Mouse (Mus musculus) kidney, postnatal 0 days (tissue): Measurements from ENCODE around the gene Nucks1. TPM values are rescaled to one million over a fixed set of nuclear protein-coding genes. Genes with fewer than 3 reads are reported as not detected.
A peak's percentile ranks its signal among the peaks of the same experiment; 100 is the strongest.

ENCODE experiments used
- ATAC-seq: fragments of 200-750 bp; cut with Nextera tagmentation; replicated peaks from 2 replicates; pipeline ENCODE4 v1.8.0; 2017; ENCODE audit warnings: low read depth, moderate number of reproducible peaks, moderate TSS enrichment, moderate library complexity; ENCODE audit not compliant: low FRiP score
- DNase-seq: peaks from one replicate; pipeline ENCODE4 v3.0.0-alpha.2; 2016; ENCODE audit warnings: low spot score
- H3K27ac ChIP-seq: fragments of 300-500 bp; sonication (generic); 2 replicates; pipeline ENCODE4 v1.5.1; 2014; ENCODE audit warnings: mild to moderate bottlenecking
- H3K27me3 ChIP-seq: fragments of 300-500 bp; sonication (generic); 2 replicates; pipeline ENCODE4 v1.6.1; 2014; ENCODE audit warnings: low read length, mixed read lengths; ENCODE audit not compliant: insufficient read depth
- H3K36me3 ChIP-seq: fragments of 300-500 bp; sonication (generic); 2 replicates; pipeline ENCODE4 v1.6.1; 2014; ENCODE audit warnings: low read length, mixed read lengths; ENCODE audit not compliant: insufficient read depth
- H3K4me1 ChIP-seq: fragments of 300-500 bp; sonication (generic); replicated peaks from 2 replicates; pipeline ENCODE4 v1.6.1; 2014; ENCODE audit warnings: antibody characterized with exemption, low read length, mixed read lengths; ENCODE audit not compliant: insufficient read depth
- H3K4me2 ChIP-seq: fragments of 300-500 bp; sonication (generic); 2 replicates; pipeline ENCODE4 v1.6.1; 2014; ENCODE audit warnings: mild to moderate bottlenecking, low read length, moderate library complexity, mixed read lengths
- H3K4me3 ChIP-seq: fragments of 300-500 bp; sonication (generic); replicated peaks from 2 replicates; pipeline ENCODE4 v1.5.1; 2014; ENCODE audit warnings: low read depth, low read length
- H3K9ac ChIP-seq: fragments of 300-500 bp; sonication (generic); 2 replicates; pipeline ENCODE4 v1.6.1; 2014; ENCODE audit warnings: low read depth, low read length
- H3K9me3 ChIP-seq: fragments of 300-500 bp; sonication (generic); replicated peaks from 2 replicates; pipeline ENCODE4 v1.6.1; 2016; ENCODE audit warnings: low read length, inconsistent platforms, mixed read lengths
- CTCF ChIP-seq: IDR thresholded peaks from 2 replicates; pipeline ENCODE4 v1.5.1; 2016; ENCODE audit warnings: antibody characterized with exemption, low read depth, mild to moderate bottlenecking, moderate library complexity
- WGBS: fragments of 180-500 bp; shearing (Covaris S2); extraction: QIAGEN DNeasy Blood & Tissue Kit; methylation state at CpG from one replicate; pipeline ENCODE4 v1.1.7; 2014; 5-methylcytosine and 5-hydroxymethylcytosine counted together
- polyA plus RNA-seq: library from polyadenylated mRNA; unstranded; fragments of >200 nt; fragmentation: Nextera tagmentation; extraction: Ambion mirVana; gene quantifications from 2 replicates; pipeline ENCODE4 v1.2.1, GENCODE M21; 2015

Nucks1 gene
- polyA plus RNA-seq, 1 experiment from 2014 or later = 55.2 TPM

- DNase-seq = peak; percentile 77
- Histone ChIP-seq H3K36me3 (no peaks in the 10 kb centered on the region), H3K27ac (peak overlapping the region; percentile 98), H3K4me1 (peaks cover 12% of the 10 kb centered on the region; the same call in 1 of the 2 replicates), H3K27me3 (no peaks in the 10 kb centered on the region; the same call in 1 of the 2 replicates), H3K9ac (peak overlapping the region; percentile 93), H3K9me3 (no peaks in the 10 kb centered on the region), H3K4me2 (peak overlapping the region; percentile 63), H3K4me3 (peak overlapping the region; percentile 86)
- under 1% methylated on average over 84 of the region's 88 CpGs for WGBS
- TF ChIP-seq CTCF = no peak
- ATAC-seq = peak; percentile 81
Measured at GRCm38 (mm10) chr1:131910674-131911558, 582 bp downstream of the Nucks1 start.

DNA sequence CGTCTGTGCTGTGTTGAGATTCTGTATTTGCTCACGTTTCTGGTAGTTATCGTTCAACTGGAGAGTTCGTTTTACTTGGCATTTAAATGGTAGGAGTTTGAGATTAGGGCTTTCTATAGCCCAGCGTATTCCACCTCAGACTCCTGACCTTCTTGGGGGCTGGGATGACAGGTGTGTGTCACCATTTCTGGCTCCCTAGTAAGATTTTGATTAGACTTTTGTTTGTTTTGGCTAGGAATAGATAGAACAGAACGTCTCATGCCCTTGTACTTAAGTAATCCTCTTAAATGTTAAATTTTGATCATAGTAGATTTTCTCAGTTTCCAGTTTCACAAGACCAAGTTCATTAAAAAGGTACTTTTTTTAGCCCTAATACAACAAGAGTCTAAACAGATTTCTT lies 7.3 kb downstream of the Nucks1 start:
- Histone ChIP-seq H3K27me3 (no peaks in the 10 kb centered on the region), H3K4me1 (peaks cover 11% of the 10 kb centered on the region; the same call in 1 of the 2 replicates), H3K9me3 (no peaks in the 10 kb centered on the region), H3K4me3 (no peak overlapping the region), H3K4me2 (no peak overlapping the region), H3K9ac (no peak overlapping the region), H3K27ac (no peak overlapping the region), H3K36me3 (peaks cover 23% of the 10 kb centered on the region)
- no peak for TF ChIP-seq CTCF
- DNase-seq (no peak), ATAC-seq (no peak)
- WGBS = 52% methylated on average over 6 of the region's 6 CpGs

DNA sequence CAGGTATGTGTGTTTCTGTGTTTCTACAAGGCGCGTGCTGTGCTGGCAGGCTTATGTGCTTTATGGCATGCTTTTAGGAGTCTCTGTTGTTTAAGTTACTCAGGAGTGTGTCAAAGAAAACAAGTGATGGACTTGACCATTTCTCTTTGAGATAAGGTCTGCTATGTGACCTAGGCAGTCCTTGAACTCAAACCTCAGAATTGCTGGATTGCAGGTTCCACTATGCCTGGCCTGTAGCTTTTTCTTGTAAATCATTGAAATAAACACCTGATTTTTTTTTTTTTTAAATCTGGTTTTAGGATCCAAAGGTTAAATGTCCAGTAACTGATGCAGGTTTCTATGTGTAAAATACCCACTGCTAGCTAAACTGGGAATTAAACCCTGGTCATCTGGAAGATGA lies 8.7 kb downstream of the Nucks1 start:
- Histone ChIP-seq H3K27me3 (no peaks in the 10 kb centered on the region), H3K4me3 (no peak overlapping the region), H3K9me3 (no peaks in the 10 kb centered on the region), H3K9ac (no peak overlapping the region), H3K4me2 (no peak overlapping the region), H3K4me1 (peaks cover 7% of the 10 kb centered on the region; the same call in 1 of the 2 replicates), H3K27ac (no peak overlapping the region), H3K36me3 (peaks cover 34% of the 10 kb centered on the region)
- ATAC-seq = no peak
- DNase-seq = no peak
- TF ChIP-seq CTCF = no peak
- 96% methylated on average over 2 of the region's 2 CpGs for WGBS

DNA sequence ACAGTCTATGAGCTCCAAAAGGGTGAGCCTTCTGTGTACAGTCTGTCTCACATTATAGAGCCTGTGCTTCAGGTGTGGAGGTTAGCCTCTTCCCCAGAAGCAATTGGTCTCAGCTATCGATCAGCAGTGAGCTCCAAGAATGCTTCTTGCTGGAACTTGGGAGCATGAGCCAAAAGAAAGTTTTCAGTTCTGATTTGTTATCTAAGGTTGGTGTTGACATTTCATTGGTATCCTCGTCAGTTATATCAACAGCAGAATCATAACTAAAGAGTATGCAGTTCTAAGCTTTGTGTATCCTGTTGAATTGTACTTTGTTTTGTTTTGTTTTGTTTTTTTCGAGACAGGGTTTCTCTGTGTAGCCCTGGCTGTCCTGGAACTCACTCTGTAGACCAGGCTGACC lies 11.8 kb downstream of the Nucks1 start:
- ATAC-seq = no peak
- Histone ChIP-seq H3K4me3 (no peak overlapping the region), H3K27me3 (no peaks in the 10 kb centered on the region), H3K36me3 (peaks cover 52% of the 10 kb centered on the region), H3K9ac (no peak overlapping the region), H3K4me1 (peaks cover 3% of the 10 kb centered on the region; the same call in 1 of the 2 replicates), H3K9me3 (no peaks in the 10 kb centered on the region), H3K4me2 (no peak overlapping the region), H3K27ac (no peak overlapping the region)
- no peak for TF ChIP-seq CTCF
- no peak for DNase-seq
- 93% methylated on average over 3 of the region's 3 CpGs for WGBS

GRCm38 (mm10) chr1:131933471-131933870 lies 23.1 kb downstream of the Nucks1 start:
- no peak for ATAC-seq
- H3K36me3 ChIP-seq = peaks cover 36% of the 10 kb centered on the region

DNA sequence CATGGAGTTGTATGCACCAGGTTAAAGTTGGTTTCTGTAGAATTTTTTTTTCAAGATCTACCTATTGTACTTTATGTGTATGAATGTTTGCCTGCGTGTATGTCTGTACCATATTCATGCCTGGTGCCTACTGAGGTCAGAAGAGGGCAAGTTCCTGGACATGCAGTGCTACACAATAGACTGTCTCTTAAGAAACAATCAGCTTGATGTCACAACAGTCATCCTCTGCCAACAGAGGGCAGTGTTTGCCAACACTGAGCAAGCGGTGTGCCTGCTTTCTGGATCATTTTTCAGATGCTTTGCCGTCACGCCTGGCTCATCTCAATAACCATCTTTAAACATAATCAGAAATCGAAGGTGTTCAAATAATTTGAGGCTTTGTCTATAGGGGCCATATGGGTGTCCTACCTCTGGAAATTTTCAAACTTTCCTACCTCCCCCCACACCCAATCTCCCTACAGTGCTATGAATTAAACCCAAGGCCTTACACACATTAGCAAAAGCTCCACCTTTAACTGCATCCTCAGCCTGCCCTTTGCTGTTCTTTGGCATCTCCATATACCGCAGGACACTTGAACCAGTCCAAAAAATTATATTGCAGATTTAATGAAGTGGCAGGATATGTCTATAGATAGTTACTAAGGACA lies 27.4 kb downstream of the Nucks1 start:
- Histone ChIP-seq H3K27ac (no peak overlapping the region), H3K4me2 (no peak overlapping the region), H3K27me3 (no peaks in the 10 kb centered on the region), H3K9me3 (no peaks in the 10 kb centered on the region), H3K4me1 (no peaks in the 10 kb centered on the region), H3K36me3 (peaks cover 7% of the 10 kb centered on the region; the same call in 1 of the 2 replicates), H3K9ac (no peak overlapping the region), H3K4me3 (no peak overlapping the region)
- 52% methylated on average over 6 of the region's 6 CpGs for WGBS
- ATAC-seq (peak; percentile 33; the same call in 1 of the 2 replicates), DNase-seq (peak; percentile 72)
- TF ChIP-seq CTCF = peak; percentile 90

More at GRCm38 (mm10) chr1:131933471-131933870, 23.1 kb downstream of the Nucks1 start:
- H3K27me3 ChIP-seq = no peaks in the 10 kb centered on the region
- no peaks in the 10 kb centered on the region for H3K4me1 ChIP-seq
- DNase-seq = no peak
- no peak overlapping the region for H3K9ac ChIP-seq
- H3K9me3 ChIP-seq = no peaks in the 10 kb centered on the region
- WGBS = 88% methylated on average over 2 of the region's 2 CpGs
- H3K4me3 ChIP-seq = no peak overlapping the region
- no peak overlapping the region for H3K27ac ChIP-seq
- no peak for TF ChIP-seq CTCF
- H3K4me2 ChIP-seq = no peak overlapping the region
